Mouse (Mus musculus): ENCODE results near the gene Tysnd1. TPM values are rescaled to one million over a fixed set of nuclear protein-coding genes. Genes with fewer than 3 reads are reported as not detected.
A peak's percentile ranks its signal among the peaks of the same experiment; 100 is the strongest.

Tysnd1 gene
- polyA plus RNA-seq, 1 experiment from 2014 or later: 30.9 TPM

DNA sequence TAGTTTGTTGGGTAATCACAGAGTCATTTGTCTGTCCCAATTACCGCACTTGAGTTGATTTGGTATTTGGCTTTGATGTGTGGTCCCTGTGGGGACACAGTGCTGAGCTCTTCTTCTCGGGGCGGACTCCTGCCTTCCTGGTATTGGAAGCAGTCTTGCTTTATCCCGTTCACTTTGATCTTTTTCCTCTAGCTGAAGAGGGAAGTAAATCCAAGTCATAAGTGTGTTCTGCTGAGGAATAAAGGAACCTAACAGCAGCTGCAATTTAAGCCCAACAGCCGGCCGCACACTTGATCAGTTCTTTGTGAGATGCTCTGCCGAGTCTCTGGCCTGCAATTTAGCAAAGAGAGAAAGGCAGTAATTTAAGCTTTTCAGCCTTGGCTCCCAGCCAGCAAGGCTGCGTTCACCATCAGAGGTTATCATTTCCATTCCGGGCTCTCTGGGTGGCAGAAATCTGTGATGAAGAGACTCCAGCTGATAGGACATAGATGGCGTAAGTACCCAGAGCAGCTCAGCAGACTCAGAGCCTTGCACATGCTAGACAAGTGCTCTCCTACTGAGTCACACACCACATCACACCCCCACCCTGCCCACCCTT, 32.8 kb upstream of the Tysnd1 start:
- Histone ChIP-seq H3K27ac (replicated peaks) (0 out of 2 replicates have a peak overlapping the region, but pooled peaks have one; percentile 22), H3K9me3 (no peaks in the 10 kb centered on the region)
- no peak for ATAC-seq (ENCODE audit: low FRiP score, low read depth)

DNA sequence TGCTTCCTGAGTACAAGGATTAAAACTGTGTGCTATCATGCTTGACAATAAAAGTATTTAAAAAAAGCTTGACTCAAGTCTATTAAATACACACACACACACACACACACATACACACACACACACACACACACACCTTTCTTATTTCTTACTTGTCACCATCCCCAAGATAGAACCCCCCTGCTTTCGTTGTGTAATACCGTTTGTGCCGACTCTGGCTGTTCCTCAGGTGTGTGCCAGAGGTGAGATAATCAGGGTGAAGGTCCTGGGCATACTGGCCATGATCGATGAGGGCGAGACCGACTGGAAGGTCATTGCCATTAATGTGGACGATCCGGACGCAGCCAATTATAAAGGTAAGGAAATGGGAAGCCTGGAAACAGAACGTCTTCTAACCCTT, 30.2 kb upstream of the Tysnd1 start:
- ATAC-seq (ENCODE audit: low FRiP score, low read depth): no peak
- no peaks in the 10 kb centered on the region for H3K9me3 ChIP-seq
- H3K4me2 ChIP-seq (replicated peaks): no peak overlapping the region
- H3K27ac ChIP-seq (replicated peaks): no peak overlapping the region
- WGBS: 95% methylated on average over 10 of the region's 10 CpGs
- H3K4me3 ChIP-seq: no peak overlapping the region
- peaks cover 76% of the 10 kb centered on the region for H3K36me3 ChIP-seq
- no peaks in the 10 kb centered on the region for H3K4me1 ChIP-seq
- no peaks in the 10 kb centered on the region for H3K27me3 ChIP-seq
- no peak overlapping the region for H3K9ac ChIP-seq (replicated peaks)

More for the DNA sequence above, 32.8 kb upstream of the Tysnd1 start:
- H3K27me3 ChIP-seq: no peaks in the 10 kb centered on the region
- H3K36me3 ChIP-seq: peaks cover 57% of the 10 kb centered on the region
- H3K9ac ChIP-seq (replicated peaks): no peak overlapping the region
- WGBS: 61% methylated on average over 10 of the region's 10 CpGs
- H3K4me3 ChIP-seq: no peak overlapping the region
- H3K4me1 ChIP-seq: no peaks in the 10 kb centered on the region
- no peak overlapping the region for H3K4me2 ChIP-seq (replicated peaks)

DNA sequence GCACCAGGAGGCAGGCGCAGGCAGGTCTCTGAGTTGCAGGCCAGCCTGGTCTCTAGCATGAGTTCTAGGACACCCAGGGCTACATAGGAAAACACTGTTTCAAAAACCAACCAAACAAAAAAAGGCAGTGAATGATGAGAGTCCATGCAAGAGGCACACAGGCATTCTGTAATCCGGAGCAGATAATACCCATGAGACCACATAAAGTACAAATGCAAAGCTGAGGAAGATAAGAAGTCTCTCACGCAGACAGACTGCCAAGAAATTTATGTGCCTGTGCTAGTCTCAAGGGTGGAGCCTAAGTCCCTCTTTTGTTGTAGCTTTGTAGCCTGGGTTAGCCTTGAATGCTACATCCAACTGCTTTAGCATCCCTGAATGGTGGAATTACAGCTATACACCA, 29.7 kb upstream of the Tysnd1 start:
- Histone ChIP-seq H3K36me3 (peaks cover 79% of the 10 kb centered on the region), H3K9ac (replicated peaks) (no peak overlapping the region), H3K4me2 (replicated peaks) (no peak overlapping the region), H3K27ac (replicated peaks) (no peak overlapping the region), H3K9me3 (no peaks in the 10 kb centered on the region), H3K27me3 (no peaks in the 10 kb centered on the region), H3K4me1 (no peaks in the 10 kb centered on the region), H3K4me3 (no peak overlapping the region)
- no peak for ATAC-seq (ENCODE audit: low FRiP score, low read depth)
- WGBS: 96% methylated on average over 3 of the region's 3 CpGs

DNA sequence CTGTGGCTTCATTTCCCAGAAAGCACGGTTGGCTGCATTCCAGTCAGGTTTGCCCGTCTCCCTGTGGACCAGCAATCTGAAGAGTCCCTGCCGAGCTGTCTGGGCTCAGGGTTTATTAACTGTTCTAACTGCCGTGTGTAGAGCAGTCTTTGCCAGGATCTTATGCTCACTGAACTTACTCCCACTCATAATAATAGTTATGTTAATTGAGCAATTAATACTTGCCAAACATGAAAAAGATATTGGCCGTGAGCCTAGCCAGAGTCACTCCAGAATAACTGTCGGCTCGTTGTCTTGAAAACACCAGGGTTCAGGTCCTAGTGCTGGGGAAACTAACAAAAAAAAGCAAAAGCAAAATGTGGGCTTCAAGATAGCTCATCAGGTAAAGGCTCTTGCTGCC, 26.0 kb upstream of the Tysnd1 start:
- Histone ChIP-seq H3K27ac (replicated peaks) (no peak overlapping the region), H3K4me3 (no peak overlapping the region), H3K4me2 (replicated peaks) (no peak overlapping the region), H3K4me1 (no peaks in the 10 kb centered on the region), H3K9ac (replicated peaks) (no peak overlapping the region), H3K36me3 (peaks cover 84% of the 10 kb centered on the region), H3K9me3 (no peaks in the 10 kb centered on the region), H3K27me3 (no peaks in the 10 kb centered on the region)
- 88% methylated on average over 7 of the region's 7 CpGs for WGBS
- no peak for ATAC-seq (ENCODE audit: low FRiP score, low read depth)

DNA sequence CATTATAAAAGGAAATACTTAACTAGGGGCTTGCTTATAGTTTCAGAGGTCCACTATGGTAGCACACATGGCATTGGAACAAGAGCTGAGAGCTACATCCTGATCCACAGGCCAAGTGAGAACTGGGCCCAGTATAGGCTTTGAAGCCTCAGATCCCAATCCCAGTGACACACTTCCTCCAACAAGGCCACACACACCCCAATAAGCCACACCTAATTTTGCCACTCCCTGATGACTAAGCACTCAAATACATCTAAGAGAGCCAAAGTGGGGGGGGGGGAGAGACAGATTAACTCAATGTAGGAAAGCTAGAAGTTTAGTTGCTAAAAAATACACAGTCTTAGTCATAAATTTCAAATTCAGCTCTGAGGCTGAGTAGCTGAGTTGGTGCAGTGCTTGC, 25.4 kb upstream of the Tysnd1 start:
- Histone ChIP-seq H3K9ac (replicated peaks) (no peak overlapping the region), H3K4me1 (no peaks in the 10 kb centered on the region), H3K36me3 (peaks cover 83% of the 10 kb centered on the region), H3K4me3 (no peak overlapping the region), H3K27ac (replicated peaks) (no peak overlapping the region), H3K4me2 (replicated peaks) (no peak overlapping the region), H3K27me3 (no peaks in the 10 kb centered on the region), H3K9me3 (no peaks in the 10 kb centered on the region)
- no peak for ATAC-seq (ENCODE audit: low FRiP score, low read depth)

DNA sequence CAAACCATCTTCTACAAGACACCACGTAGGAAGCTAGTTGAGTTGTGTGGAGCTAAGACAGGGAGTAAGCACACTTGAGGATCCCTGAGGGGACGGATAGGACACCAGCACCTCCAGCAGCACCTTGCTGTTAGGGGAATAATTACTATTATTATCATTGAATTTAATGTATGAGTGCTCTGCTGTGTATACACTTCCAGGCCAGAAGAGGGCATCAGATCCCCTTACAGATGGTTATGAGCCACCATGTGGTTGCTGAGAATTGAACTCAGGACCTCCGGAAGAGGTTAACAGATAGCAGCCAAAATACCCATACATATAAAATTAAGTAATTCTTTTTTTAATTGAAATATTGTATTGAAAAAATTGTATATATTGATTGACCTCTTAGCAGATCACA, 24.6 kb upstream of the Tysnd1 start:
- no peak for ATAC-seq (ENCODE audit: low FRiP score, low read depth)
- no peak overlapping the region for H3K4me2 ChIP-seq (replicated peaks)
- no peak overlapping the region for H3K4me3 ChIP-seq
- no peaks in the 10 kb centered on the region for H3K9me3 ChIP-seq
- 94% methylated on average over 3 of the region's 3 CpGs for WGBS
- no peaks in the 10 kb centered on the region for H3K4me1 ChIP-seq
- H3K27me3 ChIP-seq: no peaks in the 10 kb centered on the region
- H3K36me3 ChIP-seq: peaks cover 82% of the 10 kb centered on the region
- H3K27ac ChIP-seq (replicated peaks): no peak overlapping the region
- H3K9ac ChIP-seq (replicated peaks): no peak overlapping the region

DNA sequence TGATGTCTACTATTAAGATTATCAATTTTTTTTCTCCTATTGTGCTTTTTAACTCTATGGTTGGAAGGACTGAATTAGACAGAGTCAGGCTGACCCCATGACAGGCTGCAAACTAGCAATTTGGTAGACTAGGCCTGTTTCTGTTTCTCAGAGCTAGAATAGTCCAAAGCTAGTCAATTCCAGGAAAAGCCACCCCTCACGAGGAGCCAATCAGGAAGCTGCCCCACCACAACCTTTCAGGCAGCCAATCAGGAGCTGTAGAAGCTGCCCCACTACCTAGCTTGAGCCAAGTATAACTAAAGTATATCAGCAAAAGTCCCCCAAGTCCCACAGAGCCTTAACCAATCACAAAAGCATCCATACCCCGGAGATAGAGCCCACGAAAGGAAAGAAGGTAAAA, 19.4 kb upstream of the Tysnd1 start:
- no peaks in the 10 kb centered on the region for H3K9me3 ChIP-seq
- H3K4me1 ChIP-seq: peaks cover 6% of the 10 kb centered on the region
- H3K9ac ChIP-seq (replicated peaks): no peak overlapping the region
- H3K4me2 ChIP-seq (replicated peaks): no peak overlapping the region
- WGBS: 83% methylated on average over 3 of the region's 3 CpGs
- H3K27me3 ChIP-seq: no peaks in the 10 kb centered on the region
- H3K4me3 ChIP-seq: no peak overlapping the region
- no peak overlapping the region for H3K27ac ChIP-seq (replicated peaks)
- ATAC-seq (ENCODE audit: low FRiP score, low read depth): no peak
- peaks cover 44% of the 10 kb centered on the region for H3K36me3 ChIP-seq

DNA sequence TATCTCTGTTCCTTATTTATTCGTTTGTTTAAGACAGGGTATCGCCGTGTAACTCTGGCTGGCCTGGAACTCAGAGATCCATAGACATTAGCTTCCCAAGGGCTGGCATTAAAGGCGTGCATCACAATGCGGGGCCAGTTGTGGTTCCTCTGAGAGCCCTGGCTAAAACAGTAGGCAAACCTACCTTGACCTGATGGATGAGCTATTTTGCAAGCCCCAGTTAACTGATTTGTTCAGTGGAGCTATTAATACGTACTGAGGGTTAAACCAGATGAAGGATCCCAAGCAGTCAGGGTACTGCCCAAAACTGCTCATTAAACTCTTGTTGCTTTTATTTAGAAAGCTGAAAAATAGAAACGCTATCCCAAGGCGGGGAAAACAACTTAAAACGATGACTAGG, 15.8 kb upstream of the Tysnd1 start:
- H3K9me3 ChIP-seq: no peaks in the 10 kb centered on the region
- 35% methylated on average over 9 of the region's 9 CpGs for WGBS
- H3K4me3 ChIP-seq: peak overlapping the region; percentile 99
- H3K36me3 ChIP-seq: peaks cover 12% of the 10 kb centered on the region
- no peaks in the 10 kb centered on the region for H3K27me3 ChIP-seq
- no peak; the same call in 1 of the 2 replicates for ATAC-seq (ENCODE audit: low FRiP score, low read depth)
- peak overlapping the region; percentile 82 for H3K4me2 ChIP-seq (replicated peaks)
- H3K4me1 ChIP-seq: peaks cover 15% of the 10 kb centered on the region
- peak overlapping the region; percentile 46; the same call in 1 of the 2 replicates for H3K27ac ChIP-seq (replicated peaks)
- peak overlapping the region; percentile 97 for H3K9ac ChIP-seq (replicated peaks)

DNA sequence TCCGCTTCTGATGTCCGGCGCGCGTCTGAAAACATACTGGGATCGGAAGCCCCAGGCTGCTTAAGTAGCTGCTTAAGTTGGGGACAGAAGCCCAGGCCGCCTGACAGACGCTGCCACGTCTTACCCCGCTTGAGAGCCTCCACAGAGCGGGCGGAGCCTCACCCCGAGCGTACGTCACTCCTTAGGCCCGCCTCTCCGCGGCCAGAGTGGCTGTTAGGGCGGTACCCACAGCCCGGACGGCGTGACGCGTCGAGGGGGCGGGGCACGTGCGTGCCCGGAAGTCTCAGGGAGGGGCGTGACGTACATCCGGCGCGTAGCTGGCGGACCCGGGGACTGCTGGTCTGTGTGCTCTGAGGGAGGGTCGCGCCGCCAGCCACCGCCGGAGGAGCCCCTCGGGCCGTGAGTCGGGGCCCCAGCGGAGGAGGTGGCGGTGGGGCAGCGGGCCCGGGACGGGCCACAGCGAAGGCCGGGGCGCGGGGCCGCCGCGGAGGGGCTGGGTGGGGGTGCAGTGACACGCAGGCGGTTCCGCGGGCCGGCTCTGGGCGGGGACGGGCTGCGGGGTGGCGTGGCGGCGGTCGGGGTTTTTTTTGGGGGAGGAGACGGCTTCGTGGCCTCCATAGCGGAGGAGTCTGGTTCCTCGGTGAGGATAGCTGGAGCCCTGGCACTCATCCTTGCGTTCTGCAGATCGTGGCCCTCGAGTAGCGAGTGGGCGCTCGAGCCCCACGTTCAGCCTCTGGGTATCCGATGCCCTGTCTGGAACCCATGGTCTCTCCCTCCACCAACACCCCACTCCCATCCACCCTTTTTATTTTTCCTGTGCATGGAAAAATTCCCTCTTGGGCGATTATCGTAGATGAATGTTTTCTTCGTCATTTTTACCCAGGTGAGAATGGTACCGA, 15.1 kb upstream of the Tysnd1 start, which contains the start of gene Sar1a:
Sar1a (plus strand) TSS at position 285 of the 899 bp plus-strand sequence.
- Histone ChIP-seq H3K9me3 (no peaks in the 10 kb centered on the region), H3K27ac (replicated peaks) (peak within 1 kb of the TSS; percentile 73), H3K4me1 (peaks cover 15% of the 10 kb centered on the region), H3K27me3 (no peaks in the 10 kb centered on the region), H3K4me2 (replicated peaks) (peak within 1 kb of the TSS; percentile 82), H3K4me3 (peak within 1 kb of the TSS; percentile 99), H3K9ac (replicated peaks) (peak within 1 kb of the TSS; percentile 97), H3K36me3 (peaks cover 14% of the 10 kb centered on the region)
- ATAC-seq (ENCODE audit: low FRiP score, low read depth): peak; percentile 100
- WGBS: under 1% methylated on average over 83 of the region's 84 CpGs

DNA sequence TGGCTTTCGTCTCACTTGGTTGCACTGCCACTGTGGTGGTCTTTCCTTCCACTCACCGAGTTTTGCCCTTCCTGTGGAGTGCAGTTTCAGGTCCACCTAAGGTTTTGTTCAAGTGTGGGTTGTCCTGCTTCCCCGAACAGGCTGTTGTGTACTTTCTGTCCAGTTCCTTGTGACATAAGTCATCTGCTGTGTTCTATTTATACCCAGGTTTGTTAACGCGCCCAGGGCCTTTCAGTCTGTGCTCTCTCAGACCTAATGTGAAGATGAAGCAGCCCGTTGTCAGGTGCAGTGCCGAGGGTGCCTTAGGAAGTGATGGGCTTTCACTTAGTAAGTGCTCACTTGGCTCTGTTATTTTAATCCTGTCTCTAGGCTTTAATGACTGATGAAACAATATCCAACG, 5.9 kb upstream of the Tysnd1 start:
- H3K4me1 ChIP-seq: no peaks in the 10 kb centered on the region
- peaks cover 88% of the 10 kb centered on the region for H3K36me3 ChIP-seq
- H3K4me3 ChIP-seq: no peak overlapping the region
- H3K4me2 ChIP-seq (replicated peaks): no peak overlapping the region
- no peak overlapping the region for H3K27ac ChIP-seq (replicated peaks)
- 91% methylated on average over 8 of the region's 8 CpGs for WGBS
- no peak overlapping the region for H3K9ac ChIP-seq (replicated peaks)
- no peak for ATAC-seq (ENCODE audit: low FRiP score, low read depth)
- H3K9me3 ChIP-seq: no peaks in the 10 kb centered on the region
- no peaks in the 10 kb centered on the region for H3K27me3 ChIP-seq

DNA sequence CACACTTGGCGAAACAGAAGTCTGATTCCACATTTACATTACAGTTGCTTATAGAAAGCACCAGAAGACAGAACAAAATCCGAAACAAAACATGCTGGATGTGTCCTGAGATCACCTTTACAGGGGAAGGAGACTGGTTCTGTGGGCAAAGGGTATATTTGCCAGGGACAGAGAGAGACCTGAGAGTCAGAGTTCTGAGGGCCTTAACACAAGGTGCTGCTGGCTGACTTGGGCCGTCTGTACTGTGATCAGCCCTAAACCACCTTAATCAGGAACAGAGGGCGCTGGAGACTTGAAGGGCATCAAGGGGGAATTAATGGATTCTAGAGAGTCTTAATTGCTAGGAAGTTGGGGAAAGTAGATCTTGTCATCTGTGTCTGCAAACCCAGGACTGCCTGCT, 1.8 kb upstream of the Tysnd1 start:
- no peak for ATAC-seq (ENCODE audit: low FRiP score, low read depth)
- H3K27me3 ChIP-seq: peaks cover 9% of the 10 kb centered on the region; the same call in 1 of the 2 replicates
- no peak overlapping the region for H3K27ac ChIP-seq (replicated peaks)
- no peaks in the 10 kb centered on the region for H3K9me3 ChIP-seq
- H3K4me1 ChIP-seq: peaks cover 23% of the 10 kb centered on the region
- H3K9ac ChIP-seq (replicated peaks): no peak overlapping the region
- no peak overlapping the region for H3K4me3 ChIP-seq
- no peak overlapping the region for H3K4me2 ChIP-seq (replicated peaks)
- 82% methylated on average over 4 of the region's 4 CpGs for WGBS
- H3K36me3 ChIP-seq: peaks cover 49% of the 10 kb centered on the region
